Mouse (Mus musculus): ENCODE measurements around the gene Dnajb8. TPM values are rescaled to one million over a fixed set of nuclear protein-coding genes. Genes with fewer than 3 reads are reported as not detected.

The Dnajb8 gene
- total and polyA plus RNA-seq, 2 experiments from 2014 or later: not detected

GRCm38 (mm10) chr6:88267970-88268369 is 45.9 kb downstream of the Dnajb8 start:
- WGBS: 85% methylated on average over 2 of the region's 2 CpGs
- DNase-seq (ENCODE audit: low spot score) (no peak), ATAC-seq (ENCODE audit: low FRiP score) (no peak)
- Histone ChIP-seq H3K9ac (replicated peaks; ENCODE audit: low read length, poor library complexity, severe bottlenecking) (no peak overlapping the region), H3K36me3 (ENCODE audit: insufficient read depth, low read length) (no peaks in the 10 kb centered on the region), H3K4me2 (ENCODE audit: low read depth, low read length, poor library complexity, severe bottlenecking) (no peak overlapping the region), H3K27me3 (ENCODE audit: insufficient read depth, low read length) (no peaks in the 10 kb centered on the region), H3K4me3 (ENCODE audit: low read depth, low read length) (no peak overlapping the region), H3K9me3 (ENCODE audit: low read length) (no peaks in the 10 kb centered on the region), H3K4me1 (ENCODE audit: insufficient read depth, low read length) (no peaks in the 10 kb centered on the region), H3K27ac (ENCODE audit: low read depth, low read length) (no peak overlapping the region)
- no peak for TF ChIP-seq CTCF (IDR thresholded peaks at IDR 0.05)

DNA sequence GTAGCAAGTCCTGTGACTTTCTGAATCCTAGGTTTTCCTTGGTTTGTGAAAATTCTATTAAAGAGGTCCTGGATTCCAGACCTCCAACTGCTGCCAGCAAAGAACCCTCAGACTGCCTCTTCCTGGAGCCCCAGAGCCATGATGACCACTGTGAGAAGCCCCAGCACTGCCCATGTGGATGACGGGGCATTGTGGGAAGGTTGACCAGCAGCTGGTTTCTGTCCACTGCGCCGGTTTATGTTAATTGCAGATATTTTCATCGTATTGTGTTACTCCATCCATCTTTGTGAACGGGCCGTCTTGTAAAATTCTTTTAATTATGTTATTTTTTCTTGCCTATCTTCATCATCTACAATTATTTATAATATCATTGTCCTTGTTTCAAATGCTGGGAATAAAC is 52.6 kb downstream of the Dnajb8 start:
- Histone ChIP-seq H3K27ac (ENCODE audit: low read depth, low read length) (no peak overlapping the region), H3K36me3 (ENCODE audit: insufficient read depth, low read length) (no peaks in the 10 kb centered on the region), H3K9me3 (ENCODE audit: low read length) (no peaks in the 10 kb centered on the region), H3K9ac (replicated peaks; ENCODE audit: low read length, poor library complexity, severe bottlenecking) (no peak overlapping the region), H3K4me3 (ENCODE audit: low read depth, low read length) (no peak overlapping the region), H3K4me2 (ENCODE audit: low read depth, low read length, poor library complexity, severe bottlenecking) (no peak overlapping the region), H3K4me1 (ENCODE audit: insufficient read depth, low read length) (no peaks in the 10 kb centered on the region), H3K27me3 (ENCODE audit: insufficient read depth, low read length) (no peaks in the 10 kb centered on the region)
- ATAC-seq (ENCODE audit: low FRiP score) (no peak), DNase-seq (ENCODE audit: low spot score) (no peak)
- no peak for TF ChIP-seq CTCF (IDR thresholded peaks at IDR 0.05)
- 94% methylated on average over 6 of the region's 6 CpGs for WGBS

GRCm38 (mm10) chr6:88276221-88276620 is 54.2 kb downstream of the Dnajb8 start:
- Histone ChIP-seq H3K27ac (ENCODE audit: low read depth, low read length) (no peak overlapping the region), H3K4me1 (ENCODE audit: insufficient read depth, low read length) (no peaks in the 10 kb centered on the region), H3K4me3 (ENCODE audit: low read depth, low read length) (no peak overlapping the region), H3K4me2 (ENCODE audit: low read depth, low read length, poor library complexity, severe bottlenecking) (no peak overlapping the region), H3K27me3 (ENCODE audit: insufficient read depth, low read length) (no peaks in the 10 kb centered on the region), H3K36me3 (ENCODE audit: insufficient read depth, low read length) (no peaks in the 10 kb centered on the region), H3K9me3 (ENCODE audit: low read length) (no peaks in the 10 kb centered on the region), H3K9ac (replicated peaks; ENCODE audit: low read length, poor library complexity, severe bottlenecking) (no peak overlapping the region)
- DNase-seq (ENCODE audit: low spot score): no peak
- 92% methylated on average over 4 of the region's 4 CpGs for WGBS
- no peak for ATAC-seq (ENCODE audit: low FRiP score)
- no peak for TF ChIP-seq CTCF (IDR thresholded peaks at IDR 0.05)

- Histone ChIP-seq H3K9ac (replicated peaks; ENCODE audit: low read length, poor library complexity, severe bottlenecking) (no peak overlapping the region), H3K9me3 (ENCODE audit: low read length) (no peaks in the 10 kb centered on the region)
These were observed 55.2 kb downstream of the Dnajb8 start for GRCm38 (mm10) chr6:88277242-88277641.

GRCm38 (mm10) chr6:88278141-88278540 is 56.1 kb downstream of the Dnajb8 start:
- no peak overlapping the region for H3K27ac ChIP-seq (ENCODE audit: low read depth, low read length)
- H3K4me2 ChIP-seq (ENCODE audit: low read depth, low read length, poor library complexity, severe bottlenecking): no peak overlapping the region
- no peaks in the 10 kb centered on the region for H3K9me3 ChIP-seq (ENCODE audit: low read length)
- H3K36me3 ChIP-seq (ENCODE audit: insufficient read depth, low read length): no peaks in the 10 kb centered on the region
- DNase-seq (ENCODE audit: low spot score): no peak
- ATAC-seq (ENCODE audit: low FRiP score): no peak
- no peak overlapping the region for H3K4me3 ChIP-seq (ENCODE audit: low read depth, low read length)
- H3K27me3 ChIP-seq (ENCODE audit: insufficient read depth, low read length): no peaks in the 10 kb centered on the region
- 88% methylated on average over 2 of the region's 2 CpGs for WGBS
- no peak for TF ChIP-seq CTCF (IDR thresholded peaks at IDR 0.05)
- no peaks in the 10 kb centered on the region for H3K4me1 ChIP-seq (ENCODE audit: insufficient read depth, low read length)
- no peak overlapping the region for H3K9ac ChIP-seq (replicated peaks; ENCODE audit: low read length, poor library complexity, severe bottlenecking)

More at GRCm38 (mm10) chr6:88277242-88277641, 55.2 kb downstream of the Dnajb8 start:
- no peak for TF ChIP-seq CTCF (IDR thresholded peaks at IDR 0.05)
- H3K4me2 ChIP-seq (ENCODE audit: low read depth, low read length, poor library complexity, severe bottlenecking): no peak overlapping the region
- DNase-seq (ENCODE audit: low spot score) (no peak), ATAC-seq (ENCODE audit: low FRiP score) (no peak)
- no peaks in the 10 kb centered on the region for H3K36me3 ChIP-seq (ENCODE audit: insufficient read depth, low read length)
- no peaks in the 10 kb centered on the region for H3K27me3 ChIP-seq (ENCODE audit: insufficient read depth, low read length)
- no peaks in the 10 kb centered on the region for H3K4me1 ChIP-seq (ENCODE audit: insufficient read depth, low read length)
- H3K4me3 ChIP-seq (ENCODE audit: low read depth, low read length): no peak overlapping the region
- H3K27ac ChIP-seq (ENCODE audit: low read depth, low read length): no peak overlapping the region
- 95% methylated on average over 4 of the region's 4 CpGs for WGBS

GRCm38 (mm10) chr6:88290129-88290766 is 68.2 kb downstream of the Dnajb8 start:
- Histone ChIP-seq H3K9ac (replicated peaks; ENCODE audit: low read length, poor library complexity, severe bottlenecking) (no peak overlapping the region), H3K27me3 (ENCODE audit: insufficient read depth, low read length) (no peaks in the 10 kb centered on the region), H3K4me3 (ENCODE audit: low read depth, low read length) (no peak overlapping the region), H3K27ac (ENCODE audit: low read depth, low read length) (no peak overlapping the region), H3K4me1 (ENCODE audit: insufficient read depth, low read length) (no peaks in the 10 kb centered on the region), H3K36me3 (ENCODE audit: insufficient read depth, low read length) (no peaks in the 10 kb centered on the region), H3K9me3 (ENCODE audit: low read length) (no peaks in the 10 kb centered on the region), H3K4me2 (ENCODE audit: low read depth, low read length, poor library complexity, severe bottlenecking) (no peak overlapping the region)
- no peak for TF ChIP-seq CTCF (IDR thresholded peaks at IDR 0.05)
- WGBS: 61% methylated on average over 6 of the region's 6 CpGs
- ATAC-seq (ENCODE audit: low FRiP score) (peak; percentile 82), DNase-seq (ENCODE audit: low spot score) (peak; percentile 87)

Measured in midbrain, postnatal 0 days (tissue).